17 mouse cellular contexts compared by ENCODE assay signal in the genomic region with DNA sequence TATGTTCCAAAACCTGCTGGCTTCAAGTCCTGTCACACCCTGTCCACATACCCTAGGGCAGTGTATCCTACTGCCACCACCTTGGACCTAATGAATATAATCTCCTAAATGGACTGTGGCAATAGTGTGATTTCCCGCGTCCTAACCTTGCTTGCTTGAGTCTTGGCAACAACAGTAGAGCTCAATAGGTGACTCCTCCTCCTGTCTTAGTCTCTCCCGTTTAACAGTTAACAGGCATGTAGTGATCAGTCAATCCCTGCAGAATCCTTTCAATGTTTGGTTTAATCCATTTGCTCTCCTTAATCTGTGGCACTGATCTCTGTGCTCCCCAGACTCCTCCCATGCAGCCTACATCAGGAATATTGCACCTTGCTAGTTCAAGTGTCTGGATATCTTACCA. TPM values are rescaled to one million over a fixed set of nuclear protein-coding genes. Genes with fewer than 3 reads are reported as not detected.
"Had no signal": no experiment of that assay in that cellular context is flagged by ENCODE, and none has a peak within 500 bp of the region (broad histone marks: within the 10 kb centered on the region; RNA-seq: fewer than 3 reads in every experiment).

No protein-coding gene starts in this region.

- H3K4me3 ChIP-seq: neural tube, embryonic 12.5 days; neural tube, embryonic 13.5 days; neural tube, embryonic 15.5 days; stomach, embryonic 15.5 days had no signal

- DNase-seq: right cerebral cortex, adult 18-20 months; right cerebral cortex, postnatal 14 days; right cerebral cortex, postnatal 25 days; right cerebral cortex, postnatal 4 days; spleen, adult 18-20 months; thymus, adult 18-20 months; thymus, adult 2 months; thymus, postnatal 25 days; thymus, postnatal 36 days; thymus, postnatal 4 days had no signal

- H3K27ac ChIP-seq: neural tube, embryonic 12.5 days; neural tube, embryonic 13.5 days; neural tube, embryonic 15.5 days; stomach, embryonic 15.5 days; stomach, postnatal 0 days had no signal

- H3K36me3 ChIP-seq: neural tube, embryonic 12.5 days; neural tube, embryonic 13.5 days; neural tube, embryonic 15.5 days; stomach, embryonic 15.5 days had no signal

- H3K27me3 ChIP-seq: neural tube, embryonic 12.5 days; neural tube, embryonic 13.5 days; neural tube, embryonic 15.5 days; stomach, embryonic 15.5 days had no signal

RNA-seq across cellular contexts. Expression of a gene that starts 3.1 kb away (rescaled TPM):
- total RNA-seq: neutrophil, adult 5-6 weeks had no signal
- polyA plus RNA-seq: small intestine, adult 2 months; thymus, adult 2 months had no signal
